Mouse (Mus musculus) layer of hippocampus, adult 9-10 months (tissue): Measurements from ENCODE around the gene Pex11g.

ENCODE experiments used
- DNase-seq: peaks from one replicate; pipeline ENCODE4 v3.0.0; 2022; ENCODE audit warnings: low spot score

Pex11g gene

GRCm38 (mm10) chr8:3467006-3467885, at the start of gene Pex11g:
TSS of gene Pex11g (minus strand) at chr8:3467680.
- DNase-seq, result peak; percentile 81

DNA sequence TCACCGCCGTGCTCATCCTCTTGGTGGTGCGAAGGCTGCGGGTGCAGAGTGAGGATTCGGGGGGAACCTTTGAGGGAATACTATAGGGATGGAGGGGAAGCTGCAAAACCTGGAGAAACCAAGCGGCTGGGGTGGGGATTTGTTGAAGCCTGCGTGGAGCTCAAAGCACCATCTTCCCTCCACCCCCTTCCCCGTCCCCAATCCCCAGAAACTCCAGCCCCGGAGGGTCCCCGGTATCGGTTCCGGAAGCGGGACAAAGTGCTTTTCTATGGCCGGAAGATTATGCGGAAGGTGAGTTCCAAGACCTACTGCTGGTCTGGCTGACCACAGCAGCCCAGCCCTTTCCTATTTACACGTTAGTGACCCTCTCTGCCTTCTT, 49.6 kb upstream of the Pex11g start:
- no peak for DNase-seq

- peak; percentile 94 for DNase-seq
These were observed 49.1 kb upstream of the Pex11g start for GRCm38 (mm10) chr8:3516450-3517116.

DNA sequence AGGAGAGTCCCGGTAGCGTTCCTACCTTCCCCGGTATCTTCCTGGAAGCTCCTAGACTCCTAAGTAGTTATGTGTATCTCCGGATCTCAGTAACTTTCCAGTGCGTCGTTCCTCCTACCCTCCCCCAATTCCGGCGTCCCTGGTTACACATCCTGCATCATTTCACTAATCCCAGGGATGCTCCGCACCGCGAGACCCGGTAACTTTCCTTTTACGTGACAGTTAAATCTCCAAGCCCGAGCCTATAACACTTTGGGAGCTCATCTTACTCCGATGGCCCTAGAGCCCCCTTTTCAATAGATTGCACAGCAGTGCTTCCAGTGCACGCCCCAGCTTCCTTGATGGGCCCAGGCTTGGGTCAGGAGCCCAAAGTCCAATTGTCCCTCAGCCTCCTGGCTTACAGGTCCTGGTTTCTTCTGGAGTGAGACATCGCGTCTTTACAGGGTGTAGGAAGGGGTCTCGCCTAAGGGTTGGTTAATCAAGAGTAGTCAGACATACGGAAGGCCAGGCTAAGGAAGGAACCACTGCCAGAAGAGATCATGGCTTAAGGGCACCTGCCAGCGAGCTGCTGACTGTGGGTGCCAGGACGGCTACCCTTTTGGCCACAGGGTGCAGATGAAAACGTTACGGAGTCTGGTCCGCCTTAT, 48.4 kb upstream of the Pex11g start:
- DNase-seq, result peak; percentile 54

- peak; percentile 74 for DNase-seq
These were observed 47.8 kb upstream of the Pex11g start, which contains the start of gene Pnpla6 for GRCm38 (mm10) chr8:3515260-3515671. TSS of gene Pnpla6 (plus strand) at chr8:3515384.

DNA sequence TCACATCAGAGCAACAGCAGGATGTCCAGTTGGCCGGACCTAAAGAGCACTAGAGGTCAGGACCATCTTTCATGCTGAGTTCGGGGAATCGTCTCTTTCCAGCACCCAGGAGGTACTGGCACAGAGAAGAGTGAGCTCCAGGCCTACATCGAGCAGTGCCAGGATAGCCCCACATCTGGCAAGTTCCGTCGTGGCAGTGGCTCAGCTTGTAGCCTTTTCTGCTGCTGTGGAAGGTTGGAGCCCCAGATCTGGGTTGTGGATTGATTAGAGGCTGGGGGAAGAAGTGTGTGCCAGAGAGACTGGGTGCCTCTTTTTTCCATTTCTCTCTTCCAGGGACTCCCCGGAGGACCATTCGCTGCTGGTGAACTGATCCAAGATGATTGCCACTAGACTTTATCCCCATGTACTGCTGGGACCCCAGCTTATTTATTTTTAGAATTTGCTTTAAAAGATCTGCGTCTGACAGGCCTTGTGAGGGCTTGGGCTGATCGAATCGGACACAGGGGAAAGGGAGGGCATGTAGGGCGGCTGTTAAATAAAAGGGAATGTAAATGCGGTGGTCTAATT, 47.3 kb upstream of the Pex11g start:
- DNase-seq, result no peak

- DNase-seq, result no peak
These were observed 40.7 kb upstream of the Pex11g start for GRCm38 (mm10) chr8:3507979-3508754.

- no peak for DNase-seq
These were observed 34.7 kb upstream of the Pex11g start for GRCm38 (mm10) chr8:3502217-3502616.

- peak; percentile 97 for DNase-seq
These were observed 33.0 kb upstream of the Pex11g start, which contains the start of gene Mcoln1 for GRCm38 (mm10) chr8:3500235-3501090. TSS of gene Mcoln1 (plus strand) at chr8:3500457.

DNA sequence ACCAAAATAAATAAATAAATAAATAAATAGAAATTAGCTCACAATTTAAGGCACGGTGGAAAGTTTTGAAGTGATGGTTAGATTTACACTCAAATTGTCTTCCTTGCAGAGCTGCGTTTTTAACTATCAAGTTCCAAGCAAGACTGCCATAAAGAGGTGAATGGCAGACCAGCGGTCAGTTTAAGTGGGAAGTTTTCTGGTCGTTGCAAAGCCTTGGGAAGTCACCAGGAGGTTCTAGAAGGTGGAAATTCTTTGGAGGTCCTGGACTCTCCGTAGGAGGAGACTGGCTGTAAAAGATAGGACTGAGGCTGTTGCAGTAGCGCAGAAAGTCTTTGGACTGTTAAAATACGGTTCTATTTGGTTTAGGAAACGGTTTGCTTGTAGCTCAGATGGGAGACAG, 32.3 kb upstream of the Pex11g start:
- no peak for DNase-seq

- DNase-seq, result no peak
These were observed 31.1 kb upstream of the Pex11g start for GRCm38 (mm10) chr8:3498583-3498982.

DNA sequence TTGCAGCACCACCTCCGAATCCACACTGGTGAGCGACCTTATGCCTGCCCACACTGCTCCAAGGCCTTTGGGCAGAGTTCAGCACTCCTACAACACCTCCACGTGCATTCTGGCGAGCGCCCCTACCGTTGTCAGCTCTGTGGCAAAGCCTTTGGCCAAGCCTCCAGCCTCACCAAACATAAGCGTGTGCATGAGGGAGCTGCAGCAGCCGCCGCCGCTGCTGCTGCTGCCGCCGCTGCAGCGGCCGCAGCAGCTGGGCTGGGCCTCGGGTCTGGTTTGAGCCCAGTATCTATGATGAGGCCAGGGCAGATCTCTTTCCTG, 28.9 kb upstream of the Pex11g start:
- DNase-seq, result no peak

- no peak for DNase-seq
These were observed 28.3 kb upstream of the Pex11g start for GRCm38 (mm10) chr8:3495578-3496427.

GRCm38 (mm10) chr8:3493845-3494208, 26.3 kb upstream of the Pex11g start:
- DNase-seq, result no peak

DNA sequence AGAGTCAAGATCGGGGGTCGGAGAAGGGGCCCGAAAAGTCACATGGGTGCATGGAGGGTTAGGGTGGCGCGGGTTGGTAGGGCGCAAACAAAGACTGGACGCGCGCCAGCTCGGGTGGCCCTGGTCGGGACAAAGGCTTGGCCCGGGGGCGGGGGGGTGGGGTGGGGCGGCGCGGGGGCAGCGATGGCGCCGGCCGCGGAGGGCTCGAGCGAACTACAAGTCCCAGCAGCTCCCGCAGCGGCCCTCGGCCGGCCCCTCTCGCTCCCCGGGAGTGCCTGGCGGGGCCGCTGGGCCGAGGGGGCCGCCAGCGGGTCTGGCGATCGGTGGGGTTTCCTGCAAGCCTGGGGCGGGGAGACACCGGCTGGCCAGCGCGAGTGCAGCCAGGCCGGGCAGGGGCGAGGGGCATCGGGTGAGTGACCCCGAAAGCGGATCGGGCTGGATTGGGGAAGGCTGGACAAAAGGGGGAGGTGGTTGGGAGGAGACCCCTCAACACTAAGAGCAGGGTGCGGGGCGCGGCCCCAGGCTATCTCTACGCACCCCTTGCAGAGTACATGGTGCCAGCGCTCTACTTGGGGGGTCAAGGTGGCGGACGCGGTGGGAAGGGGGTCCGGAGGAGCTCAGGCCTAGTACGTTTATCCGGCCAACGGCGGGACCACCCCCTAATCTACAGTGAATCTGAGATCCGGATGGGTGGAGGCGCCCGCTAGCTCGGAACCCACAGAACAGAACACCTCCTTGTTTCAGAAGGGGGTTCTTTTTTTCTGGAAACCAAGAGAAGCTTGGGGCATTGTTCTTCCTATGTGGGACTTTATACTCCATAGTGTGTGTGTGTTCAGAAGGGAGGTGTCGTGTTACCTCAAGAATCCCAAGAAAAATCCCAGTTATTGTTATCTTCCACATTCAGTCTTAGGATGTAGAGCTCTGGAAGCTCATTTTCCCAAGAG, 25.7 kb upstream of the Pex11g start, which contains the start of gene Zfp358:
Gene Zfp358 (plus strand): TSS at position 238 of the 944 bp plus-strand sequence.
- DNase-seq, result no peak

- DNase-seq, result no peak
These were observed 17.7 kb upstream of the Pex11g start for GRCm38 (mm10) chr8:3485192-3485591.

- DNase-seq, result no peak
These were observed 16.1 kb upstream of the Pex11g start for GRCm38 (mm10) chr8:3483546-3483945.

DNA sequence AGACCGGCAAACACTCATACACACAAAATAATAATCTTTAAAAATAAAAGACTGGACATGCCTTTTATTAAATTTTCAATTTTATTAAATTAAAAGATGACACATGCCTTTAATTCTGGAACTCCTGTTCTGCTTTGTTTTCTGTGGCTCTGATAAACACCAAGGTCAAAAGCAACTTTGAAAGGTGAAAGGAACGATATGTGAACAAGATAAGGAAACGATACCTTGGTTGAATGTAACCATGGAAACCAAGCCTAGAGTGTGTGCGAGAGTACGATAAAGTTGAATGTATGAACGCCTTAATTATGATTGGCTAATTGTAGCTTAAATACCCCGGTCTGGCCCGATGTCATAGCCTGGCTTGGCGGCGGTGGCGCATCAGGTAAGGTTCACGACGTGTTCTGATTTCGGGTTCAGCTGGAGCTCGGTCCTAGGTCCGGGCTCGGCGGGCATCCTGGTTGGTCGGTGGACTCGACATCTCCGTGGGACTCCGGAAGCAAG, 14.8 kb upstream of the Pex11g start:
- no peak for DNase-seq
